10 mouse cellular contexts compared by ENCODE assay signal in genomic region chr1:134493956-134494355, GRCm38 (mm10). TPM values are rescaled to one million over a fixed set of nuclear protein-coding genes. Genes with fewer than 3 reads are reported as not detected.
DNase-seq lines count a peak whose midpoint lies in the region; ATAC-seq lines count a peak whose summit lies in the region.
"Had no signal": no experiment of that assay in that cellular context is flagged by ENCODE, and none has a peak within 500 bp of the region (broad histone marks: within the 10 kb centered on the region; RNA-seq: fewer than 3 reads in every experiment).

No protein-coding gene starts in this region.

- H3K36me3 ChIP-seq in kidney, embryonic 15.5 days = peaks cover 28% of the 10 kb centered on the region
- no peaks in the 10 kb centered on the region; the same call in 1 of the 2 replicates for H3K36me3 ChIP-seq in embryonic facial prominence, embryonic 11.5 days (replicated peaks; ENCODE audit: control insufficient read depth, insufficient read depth, low read depth, low read length)
- peaks cover 8% of the 10 kb centered on the region; the same call in 1 of the 2 replicates for H3K36me3 ChIP-seq in intestine, embryonic 15.5 days

- H3K9me3 ChIP-seq in kidney, embryonic 15.5 days (replicated peaks) = no peaks in the 10 kb centered on the region
- H3K9me3 ChIP-seq in embryonic facial prominence, embryonic 11.5 days (replicated peaks; ENCODE audit: control insufficient read depth, low read length) = no peaks in the 10 kb centered on the region
- no peaks in the 10 kb centered on the region for H3K9me3 ChIP-seq in intestine, embryonic 15.5 days

- no peaks in the 10 kb centered on the region for H3K27me3 ChIP-seq in kidney, embryonic 15.5 days
- H3K27me3 ChIP-seq in embryonic facial prominence, embryonic 11.5 days (ENCODE audit: control insufficient read depth, insufficient read depth, low read length) = no peaks in the 10 kb centered on the region
- H3K27me3 ChIP-seq in intestine, embryonic 15.5 days (replicated peaks) = no peaks in the 10 kb centered on the region
- H3K27me3 ChIP-seq: Patski had no signal

- peaks cover 19% of the 10 kb centered on the region for H3K4me1 ChIP-seq in kidney, embryonic 15.5 days
- no peaks in the 10 kb centered on the region for H3K4me1 ChIP-seq in embryonic facial prominence, embryonic 11.5 days (ENCODE audit: control insufficient read depth, insufficient read depth, low read length)
- H3K4me1 ChIP-seq in intestine, embryonic 15.5 days (replicated peaks) = peaks cover 7% of the 10 kb centered on the region; the same call in 1 of the 2 replicates

- H3K4me2 ChIP-seq in kidney, embryonic 15.5 days = peak overlapping the region; percentile 75
- H3K4me2 ChIP-seq in embryonic facial prominence, embryonic 11.5 days (ENCODE audit: low read depth, low read length) = peak overlapping the region; percentile 66
- peak overlapping the region; percentile 70 for H3K4me2 ChIP-seq in intestine, embryonic 15.5 days (replicated peaks)

- WGBS in kidney, embryonic 15.5 days = 22% methylated on average over 5 of the region's 5 CpGs
- WGBS in embryonic facial prominence, embryonic 11.5 days = 27% methylated on average over 5 of the region's 5 CpGs
- WGBS in intestine, embryonic 15.5 days = 18% methylated on average over 5 of the region's 5 CpGs

- no peak for ATAC-seq in kidney, embryonic 15.5 days (replicated peaks; ENCODE audit: low FRiP score)
- no peak for ATAC-seq in embryonic facial prominence, embryonic 11.5 days (replicated peaks; ENCODE audit: insufficient number of reproducible peaks, low FRiP score, low TSS enrichment, low read depth)
- ATAC-seq in intestine, embryonic 15.5 days = no peak
- ATAC-seq in monocyte, adult 5-6 weeks (replicated peaks; ENCODE audit: insufficient number of reproducible peaks, low FRiP score, low TSS enrichment, poor library complexity, severe bottlenecking) = 0 out of 2 replicates have a peak, but pooled peaks have one; percentile 15

- H3K27ac ChIP-seq in kidney, embryonic 15.5 days = peak overlapping the region; percentile 94
- no peak overlapping the region; the same call in 1 of the 2 replicates for H3K27ac ChIP-seq in embryonic facial prominence, embryonic 11.5 days (replicated peaks; ENCODE audit: low read depth, low read length)
- peak overlapping the region; percentile 96; the same call in 1 of the 2 replicates for H3K27ac ChIP-seq in intestine, embryonic 15.5 days

- H3K4me3 ChIP-seq in kidney, embryonic 15.5 days (replicated peaks) = peak overlapping the region; percentile 65
- peak overlapping the region; percentile 59 for H3K4me3 ChIP-seq in embryonic facial prominence, embryonic 11.5 days (ENCODE audit: low read depth, low read length)
- H3K4me3 ChIP-seq in intestine, embryonic 15.5 days (replicated peaks) = peak overlapping the region; percentile 78

- H3K9ac ChIP-seq in kidney, embryonic 15.5 days = peak overlapping the region; percentile 56
- H3K9ac ChIP-seq in embryonic facial prominence, embryonic 11.5 days (replicated peaks; ENCODE audit: low read length) = peak overlapping the region; percentile 43
- H3K9ac ChIP-seq in intestine, embryonic 15.5 days = peak overlapping the region; percentile 78; the same call in 1 of the 2 replicates

- no peak for DNase-seq in kidney, postnatal 25 days
- DNase-seq in embryonic facial prominence, embryonic 11.5 days (ENCODE audit: low spot score) = peak; percentile 6
- DNase-seq in left cerebral cortex, adult 8-10 months (ENCODE audit: low spot score in 2 of 2) = no peak
- no peak for DNase-seq in gastrocnemius, adult 18-20 months (ENCODE audit: low spot score)
- DNase-seq in ovary, adult 18-20 months (ENCODE audit: low spot score) = no peak

RNA-seq across cellular contexts. Expression of gene Rabif, which starts 0.5 kb away (rescaled TPM):
- 43.6 and 44.3 TPM in 2 replicates for polyA plus RNA-seq in kidney, embryonic 15.5 days (2015; fragmentation: Nextera tagmentation; extraction: Ambion mirVana)
- 43.7 and 47.8 TPM in 2 replicates for polyA plus RNA-seq in embryonic facial prominence, embryonic 11.5 days (2014; fragmentation: Nextera tagmentation; extraction: Ambion mirVana)
- polyA plus RNA-seq in intestine, embryonic 15.5 days (2015; fragmentation: Nextera tagmentation; extraction: Ambion mirVana) = 37.3 and 38.7 TPM in 2 replicates
- 20.7 to 26.9 TPM (median 26.7 TPM) in 3 replicates for total RNA-seq in monocyte, adult 5-6 weeks (2017)
- total RNA-seq in left cerebral cortex, adult 8-10 months (2022) = 10 to 100 TPM; 22.6 to 25.0 (median 23.0) TPM
- total RNA-seq in gastrocnemius, adult 18-20 months (2021) = 1 to 10 TPM; 5.5 to 6.3 TPM

RNA-seq across cellular contexts. Expression of gene Klhl12, which starts 38.6 kb away (rescaled TPM):
- 31.3 and 32.6 TPM in 2 replicates for polyA plus RNA-seq in kidney, embryonic 15.5 days (2015; fragmentation: Nextera tagmentation; extraction: Ambion mirVana)
- 33.8 and 35.3 TPM in 2 replicates for polyA plus RNA-seq in embryonic facial prominence, embryonic 11.5 days (2014; fragmentation: Nextera tagmentation; extraction: Ambion mirVana)
- polyA plus RNA-seq in intestine, embryonic 15.5 days (2015; fragmentation: Nextera tagmentation; extraction: Ambion mirVana) = 21.7 and 22.2 TPM in 2 replicates
- 21.9 to 33.3 TPM (median 32.5 TPM) in 3 replicates for total RNA-seq in monocyte, adult 5-6 weeks (2017)
- total RNA-seq in left cerebral cortex, adult 8-10 months (2022) = 10 to 100 TPM; 35.5 to 39.8 (median 36.9) TPM
- 10 to 100 TPM; 18.0 to 20.3 TPM for total RNA-seq in gastrocnemius, adult 18-20 months (2021)

RNA-seq across cellular contexts. Expression of gene Mgat4e, which starts 55.5 kb away (rescaled TPM):
- polyA plus RNA-seq in kidney, embryonic 15.5 days (2015; fragmentation: Nextera tagmentation; extraction: Ambion mirVana) = not detected in 2 replicates
- not detected in 2 replicates for polyA plus RNA-seq in embryonic facial prominence, embryonic 11.5 days (2014; fragmentation: Nextera tagmentation; extraction: Ambion mirVana)
- polyA plus RNA-seq in intestine, embryonic 15.5 days (2015; fragmentation: Nextera tagmentation; extraction: Ambion mirVana) = not detected in 2 replicates
- total RNA-seq in monocyte, adult 5-6 weeks (2017) = not detected in 3 replicates
- total RNA-seq in left cerebral cortex, adult 8-10 months (2022) = not detected
- total RNA-seq in gastrocnemius, adult 18-20 months (2021) = not detected
- total RNA-seq: heart, postnatal 10 days had no signal
- polyA plus RNA-seq: Patski had no signal
